Mouse (Mus musculus): ENCODE results near the gene Pum2. TPM values are rescaled to one million over a fixed set of nuclear protein-coding genes. Genes with fewer than 3 reads are reported as not detected.
"Not testable (repeated sequence)": the region's sequence is repeated elsewhere in the genome, so short reads cannot be mapped to it uniquely, and the experiment has no call there.

The Pum2 gene
- polyA plus RNA-seq (2015; fragmentation: Nextera tagmentation; extraction: Ambion mirVana): 47.9 and 49.1 TPM in 2 replicates

DNA sequence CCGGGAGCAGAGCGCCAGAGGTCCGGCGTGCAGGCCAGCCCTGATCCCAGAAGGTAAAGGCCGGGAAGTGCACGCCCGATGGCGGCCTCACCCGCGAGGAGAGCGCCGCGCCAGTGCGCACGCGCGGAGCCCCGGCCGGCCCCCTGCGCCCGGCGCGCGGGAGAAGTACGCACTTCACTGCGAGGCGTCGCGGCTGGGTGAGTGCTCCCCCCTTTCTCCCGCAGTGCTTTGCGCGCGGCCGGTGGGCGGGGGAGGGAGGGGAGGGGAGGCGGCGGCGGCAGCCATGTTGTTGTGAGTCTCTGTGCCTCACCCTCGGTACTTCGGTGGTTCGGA lies at the start of gene Pum2:
Pum2 (plus strand) TSS at position 161 of the 333 bp plus-strand sequence.
- peak within 1 kb of the TSS; percentile 91 for H3K4me3 ChIP-seq (replicated peaks)

DNA sequence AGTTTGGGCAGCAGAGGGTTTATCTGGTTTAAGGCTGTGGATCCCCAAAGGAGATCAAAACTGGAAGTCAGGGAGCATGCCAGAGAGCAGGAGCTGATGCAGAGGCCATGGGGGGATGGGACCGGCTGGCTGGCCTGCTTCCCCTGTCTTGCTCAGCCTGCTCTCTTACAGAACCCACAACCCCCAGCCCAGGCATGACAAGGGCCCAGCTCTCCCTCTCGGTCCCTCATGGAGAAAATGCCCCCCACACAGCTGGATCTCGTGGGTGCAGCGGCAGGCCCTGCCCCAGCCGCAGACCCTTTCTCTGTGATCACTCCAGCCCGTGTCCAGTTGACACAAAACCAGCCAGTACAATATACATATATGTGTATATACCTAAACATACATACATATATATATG lies 44.4 kb upstream of the Pum2 start:
- H3K4me2 ChIP-seq: no peak overlapping the region
- H3K27me3 ChIP-seq: no peaks in the 10 kb centered on the region
- no peak overlapping the region for H3K9ac ChIP-seq
- H3K4me3 ChIP-seq (replicated peaks): no peak overlapping the region
- WGBS: 98% methylated on average over 6 of the region's 6 CpGs
- no peaks in the 10 kb centered on the region for H3K9me3 ChIP-seq (replicated peaks)
- H3K27ac ChIP-seq: no peak overlapping the region
- no peaks in the 10 kb centered on the region for H3K4me1 ChIP-seq
- H3K36me3 ChIP-seq: no peaks in the 10 kb centered on the region
- no peak for ATAC-seq (replicated peaks; ENCODE audit: low FRiP score)

More for the DNA sequence above, at the start of gene Pum2:
- Histone ChIP-seq H3K27ac (peak within 1 kb of the TSS; percentile 98), H3K9ac (peak within 1 kb of the TSS; percentile 99), H3K36me3 (no peaks in the 10 kb centered on the region), H3K9me3 (replicated peaks) (no peaks in the 10 kb centered on the region), H3K4me2 (peak within 1 kb of the TSS; percentile 70), H3K27me3 (no peaks in the 10 kb centered on the region), H3K4me1 (peaks cover 26% of the 10 kb centered on the region)
- ATAC-seq (replicated peaks; ENCODE audit: low FRiP score): peak; percentile 97
- 0% methylated on average over 5 of the region's 41 CpGs for WGBS

DNA sequence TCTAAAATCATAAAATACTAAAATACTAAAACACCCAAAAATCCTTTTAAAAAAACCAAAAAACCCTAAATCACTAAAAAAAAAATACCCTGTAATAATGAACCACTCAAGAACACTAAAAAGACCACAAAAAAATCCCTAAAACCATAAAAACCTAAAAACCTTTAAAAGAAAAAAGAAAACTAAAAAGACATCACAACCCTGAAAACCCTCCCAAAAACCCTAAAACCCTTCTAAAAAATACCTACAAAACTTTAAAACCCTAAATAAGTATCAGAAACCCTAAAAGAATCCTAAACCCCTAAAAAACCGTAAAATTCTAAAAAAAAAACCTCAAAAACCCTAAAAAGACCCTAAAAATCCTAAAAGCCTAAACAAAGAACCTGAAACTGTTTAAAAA lies 42.2 kb upstream of the Pum2 start:
- no peaks in the 10 kb centered on the region for H3K4me1 ChIP-seq
- no peaks in the 10 kb centered on the region for H3K9me3 ChIP-seq (replicated peaks)
- no peak overlapping the region for H3K9ac ChIP-seq
- WGBS: 91% methylated on average over 1 of the region's 1 CpGs
- no peak for ATAC-seq (replicated peaks; ENCODE audit: low FRiP score)
- H3K36me3 ChIP-seq: no peaks in the 10 kb centered on the region
- no peak overlapping the region for H3K4me3 ChIP-seq (replicated peaks)
- H3K4me2 ChIP-seq: no peak overlapping the region
- no peaks in the 10 kb centered on the region for H3K27me3 ChIP-seq
- H3K27ac ChIP-seq: no peak overlapping the region

DNA sequence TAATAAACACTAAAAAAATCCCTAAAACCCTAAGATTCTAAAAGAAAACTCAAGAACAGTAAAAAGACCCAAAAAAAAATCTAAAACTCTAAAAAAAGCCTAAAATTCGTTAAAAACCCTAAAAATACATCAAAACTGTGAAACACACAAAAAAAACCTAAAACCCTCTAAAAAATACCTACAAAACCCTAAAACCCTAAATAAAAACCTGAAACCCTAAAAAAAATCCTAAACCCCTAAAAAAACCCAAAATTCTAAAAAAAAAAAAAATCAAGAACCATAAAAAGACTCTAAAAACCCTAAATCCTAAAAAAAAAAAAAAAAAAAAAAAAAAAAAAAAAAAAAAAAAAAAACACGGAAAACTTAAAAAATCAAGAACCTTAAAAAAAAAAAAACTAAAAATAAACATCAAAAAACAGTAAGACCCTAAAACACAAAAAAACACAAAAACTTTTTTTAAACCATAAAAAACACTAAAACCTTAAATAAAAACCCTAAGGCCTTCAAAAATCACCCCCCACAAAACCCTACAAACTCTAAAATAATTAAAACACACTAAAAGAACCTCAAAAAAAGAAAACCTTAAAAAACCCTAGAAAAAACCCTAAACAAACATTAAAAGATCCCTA lies 41.1 kb upstream of the Pum2 start:
- Histone ChIP-seq H3K27ac (no peak overlapping the region), H3K27me3 (no peaks in the 10 kb centered on the region), H3K4me1 (no peaks in the 10 kb centered on the region), H3K9me3 (replicated peaks) (no peaks in the 10 kb centered on the region), H3K9ac (no peak overlapping the region), H3K4me2 (no peak overlapping the region), H3K36me3 (no peaks in the 10 kb centered on the region), H3K4me3 (replicated peaks) (no peak overlapping the region)
- ATAC-seq (replicated peaks; ENCODE audit: low FRiP score): no peak
- 83% methylated on average over 2 of the region's 2 CpGs for WGBS

DNA sequence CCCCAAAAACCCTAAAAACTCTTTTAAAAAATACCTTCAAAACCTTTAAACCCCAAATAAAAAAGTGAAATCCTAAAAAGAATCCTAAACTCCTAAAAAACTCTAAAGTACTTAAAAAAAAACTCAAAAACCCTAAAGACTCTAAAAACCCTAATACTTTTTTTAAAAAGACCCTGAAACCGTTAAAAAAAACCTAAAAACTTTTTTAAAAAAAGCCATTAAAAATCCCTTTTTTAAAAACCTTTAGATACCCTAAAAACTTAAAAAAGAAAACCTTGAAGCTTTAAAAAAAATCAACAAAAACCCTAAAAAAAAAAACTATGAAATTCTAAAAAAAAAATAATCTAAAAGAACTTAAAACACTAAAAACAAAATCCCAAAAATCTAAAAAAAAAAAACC lies 39.6 kb upstream of the Pum2 start:
- H3K36me3 ChIP-seq: no peaks in the 10 kb centered on the region
- no peaks in the 10 kb centered on the region for H3K27me3 ChIP-seq
- H3K4me1 ChIP-seq: no peaks in the 10 kb centered on the region
- no peak overlapping the region for H3K27ac ChIP-seq
- ATAC-seq (replicated peaks; ENCODE audit: low FRiP score): no peak
- no peak overlapping the region for H3K9ac ChIP-seq
- 97% methylated on average over 1 of the region's 1 CpGs for WGBS
- H3K9me3 ChIP-seq (replicated peaks): no peaks in the 10 kb centered on the region
- no peak overlapping the region for H3K4me3 ChIP-seq (replicated peaks)
- no peak overlapping the region for H3K4me2 ChIP-seq

DNA sequence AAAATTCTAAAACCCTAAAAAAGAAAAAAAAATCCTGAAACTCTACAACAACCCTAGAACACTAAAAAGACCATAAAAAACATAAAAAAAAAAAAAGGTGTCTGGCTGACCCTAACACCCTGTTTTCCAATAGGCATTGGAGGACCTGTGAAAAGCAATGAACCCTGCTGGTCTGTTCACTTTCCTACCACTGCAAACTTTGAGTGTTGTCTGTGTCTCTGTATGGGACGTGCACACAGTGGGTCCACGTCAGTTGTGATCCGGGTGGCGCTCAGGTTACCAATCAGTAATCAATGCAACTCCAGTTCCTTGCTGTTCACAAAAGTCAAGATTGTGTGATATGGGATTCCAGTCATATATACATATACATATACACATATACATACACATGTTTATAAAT lies 38.4 kb upstream of the Pum2 start:
- no peak overlapping the region for H3K9ac ChIP-seq
- no peaks in the 10 kb centered on the region for H3K36me3 ChIP-seq
- ATAC-seq (replicated peaks; ENCODE audit: low FRiP score): no peak
- no peaks in the 10 kb centered on the region for H3K27me3 ChIP-seq
- H3K27ac ChIP-seq: no peak overlapping the region
- H3K9me3 ChIP-seq (replicated peaks): no peaks in the 10 kb centered on the region
- WGBS: 98% methylated on average over 4 of the region's 4 CpGs
- H3K4me3 ChIP-seq (replicated peaks): no peak overlapping the region
- H3K4me2 ChIP-seq: no peak overlapping the region
- H3K4me1 ChIP-seq: 0 out of 2 replicates have a peak, but pooled peaks cover 5% of the 10 kb centered on the region

DNA sequence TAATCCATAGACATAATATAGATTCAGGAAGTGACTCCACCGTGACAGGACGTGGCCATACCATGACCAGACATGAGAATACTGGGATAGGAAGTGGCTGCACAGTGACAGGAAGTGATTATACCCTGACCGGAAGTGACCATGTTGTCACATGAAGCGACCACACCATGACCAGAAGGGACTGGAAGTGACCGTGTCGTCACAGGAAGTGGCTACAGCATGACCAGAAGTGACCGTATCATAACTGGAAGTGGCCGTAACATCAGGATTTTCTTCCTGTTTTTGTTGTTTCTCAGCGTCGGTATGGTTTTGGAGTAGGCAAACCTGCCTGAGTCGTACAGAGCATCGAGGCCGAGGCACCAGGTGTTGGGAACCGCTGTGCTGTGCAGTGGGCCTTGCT lies 37.0 kb upstream of the Pum2 start:
- 91% methylated on average over 14 of the region's 14 CpGs for WGBS
- H3K27me3 ChIP-seq: no peaks in the 10 kb centered on the region
- H3K9me3 ChIP-seq (replicated peaks): no peaks in the 10 kb centered on the region
- 0 out of 2 replicates have a peak, but pooled peaks cover 5% of the 10 kb centered on the region for H3K4me1 ChIP-seq
- no peak for ATAC-seq (replicated peaks; ENCODE audit: low FRiP score)
- no peak overlapping the region for H3K4me2 ChIP-seq
- no peaks in the 10 kb centered on the region for H3K36me3 ChIP-seq
- H3K4me3 ChIP-seq (replicated peaks): no peak overlapping the region
- H3K27ac ChIP-seq: no peak overlapping the region
- H3K9ac ChIP-seq: no peak overlapping the region

DNA sequence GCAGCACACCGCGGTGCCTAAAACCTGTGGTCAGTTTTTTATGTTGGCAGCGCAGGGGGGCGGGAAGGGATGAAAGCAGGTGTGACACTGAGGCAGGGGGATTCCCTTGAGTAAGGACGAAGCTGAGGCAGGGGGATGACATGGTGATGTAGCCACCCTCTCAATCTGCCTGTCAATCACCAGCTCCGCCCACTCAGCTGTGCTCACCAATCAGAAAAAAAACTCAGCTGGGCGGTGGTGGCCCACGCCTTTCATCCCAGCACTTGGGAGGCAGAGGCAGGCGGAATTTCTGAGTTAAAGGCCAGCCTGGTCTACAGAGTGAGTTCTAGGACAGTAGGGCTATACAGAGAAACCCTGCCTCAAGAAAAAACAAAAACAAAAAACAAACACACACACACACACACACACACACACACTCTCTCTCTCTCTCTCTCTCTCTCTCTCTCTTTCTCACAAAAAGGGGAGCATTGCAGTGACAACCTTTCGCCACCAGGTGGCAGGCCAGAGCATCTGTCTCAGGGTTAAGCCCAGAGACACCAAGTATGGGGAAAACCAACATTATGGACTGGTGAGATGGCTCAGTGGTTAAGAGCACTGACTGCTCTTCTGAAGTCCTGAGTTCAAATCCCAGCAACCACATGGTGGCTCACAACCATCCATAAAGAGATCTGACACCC lies 35.4 kb upstream of the Pum2 start:
- not testable (repeated sequence) for H3K9ac ChIP-seq; H3K27ac ChIP-seq; ATAC-seq (replicated peaks; ENCODE audit: low FRiP score); H3K4me2 ChIP-seq; H3K9me3 ChIP-seq (replicated peaks); H3K4me1 ChIP-seq; H3K36me3 ChIP-seq; H3K27me3 ChIP-seq; H3K4me3 ChIP-seq (replicated peaks)
- WGBS: 74% methylated on average over 10 of the region's 10 CpGs

DNA sequence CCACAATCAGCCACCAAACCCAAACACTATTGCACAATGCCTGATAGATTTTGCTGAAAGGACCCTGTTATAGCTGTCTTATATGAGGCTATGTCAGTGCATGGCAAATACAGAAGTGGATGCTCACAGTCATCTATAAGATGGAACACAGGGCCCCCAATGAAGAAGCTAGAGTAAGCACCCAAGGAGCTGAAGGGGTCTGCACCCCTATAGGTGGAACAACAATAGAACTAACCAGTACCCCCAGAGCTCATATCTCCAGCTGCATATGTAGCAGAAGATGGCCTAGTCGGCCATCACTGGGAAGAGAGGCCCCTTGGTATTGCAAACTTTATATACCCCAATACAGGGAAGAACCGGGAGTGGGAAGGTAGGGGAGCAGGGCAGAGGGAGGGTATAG lies 33.7 kb upstream of the Pum2 start:
- H3K36me3 ChIP-seq; H3K27ac ChIP-seq; H3K4me1 ChIP-seq; H3K27me3 ChIP-seq; ATAC-seq (replicated peaks; ENCODE audit: low FRiP score); H3K9me3 ChIP-seq (replicated peaks): not testable (repeated sequence)
- peak overlapping the region; percentile 93 for H3K4me3 ChIP-seq (replicated peaks)
- WGBS: 5% methylated on average over 2 of the region's 2 CpGs
- peak overlapping the region; percentile 69 for H3K4me2 ChIP-seq
- H3K9ac ChIP-seq: peak overlapping the region; percentile 33; the same call in 1 of the 2 replicates

DNA sequence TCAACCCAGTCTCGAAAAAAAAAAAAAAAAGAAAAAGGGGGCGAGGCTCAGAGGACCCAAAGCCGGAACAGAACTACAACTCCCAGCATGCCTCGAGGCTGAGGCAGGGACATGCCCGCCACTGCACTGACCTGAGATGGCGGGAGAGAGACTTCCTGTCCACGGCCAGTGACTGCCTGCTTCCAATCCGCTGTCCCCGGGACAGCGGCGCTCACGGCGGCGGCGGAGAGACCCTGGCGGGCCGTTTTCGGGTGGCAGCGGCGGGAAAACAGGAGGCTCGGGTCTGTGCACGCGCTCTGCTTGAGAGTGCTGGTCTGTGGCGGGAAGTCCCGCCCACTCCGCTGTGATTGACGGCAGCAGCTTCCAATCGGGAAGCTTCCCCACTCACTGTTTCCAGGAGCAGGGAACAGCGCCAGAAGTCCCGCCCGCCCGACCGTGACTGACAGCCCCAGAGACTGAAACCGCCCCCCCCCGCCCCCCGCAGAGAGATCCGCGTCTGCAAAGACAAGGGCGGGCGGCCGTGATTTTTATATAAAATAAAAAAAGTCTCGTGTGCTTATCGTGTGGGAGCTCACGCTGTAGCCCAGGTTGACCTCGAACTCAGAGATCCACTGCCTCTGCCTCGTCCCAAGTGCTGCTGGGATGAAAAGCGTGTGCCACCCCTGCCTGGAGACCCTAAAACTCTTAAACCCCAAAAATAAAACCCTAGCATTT lies 33.1 kb upstream of the Pum2 start:
- peak overlapping the region; percentile 93 for H3K4me3 ChIP-seq (replicated peaks)
- H3K27me3 ChIP-seq: no peaks in the 10 kb centered on the region
- H3K4me2 ChIP-seq: peak overlapping the region; percentile 69
- H3K27ac ChIP-seq: peak overlapping the region; percentile 99
- H3K36me3 ChIP-seq: no peaks in the 10 kb centered on the region
- peak; percentile 98 for ATAC-seq (replicated peaks; ENCODE audit: low FRiP score)
- under 1% methylated on average over 47 of the region's 47 CpGs for WGBS
- peak overlapping the region; percentile 96 for H3K9ac ChIP-seq
- H3K4me1 ChIP-seq: 0 out of 2 replicates have a peak, but pooled peaks cover 5% of the 10 kb centered on the region
- H3K9me3 ChIP-seq (replicated peaks): no peaks in the 10 kb centered on the region

DNA sequence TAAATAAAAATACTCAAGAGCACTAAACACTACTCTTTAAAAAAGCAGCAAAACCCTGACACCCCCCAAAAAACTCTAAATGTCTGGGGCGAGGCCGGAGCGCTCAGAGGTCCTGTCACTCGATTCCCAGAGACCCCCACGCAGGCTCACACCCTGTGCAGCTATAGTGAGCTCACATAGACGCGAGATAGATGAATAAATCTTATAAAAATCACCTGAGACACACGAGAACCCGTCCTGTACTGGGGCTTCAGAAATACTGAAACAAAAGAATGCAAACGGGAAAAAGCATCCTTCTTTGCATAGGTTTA lies 32.6 kb upstream of the Pum2 start:
- Histone ChIP-seq H3K36me3 (no peaks in the 10 kb centered on the region), H3K27me3 (no peaks in the 10 kb centered on the region), H3K4me1 (0 out of 2 replicates have a peak, but pooled peaks cover 5% of the 10 kb centered on the region), H3K27ac (no peak overlapping the region), H3K9me3 (replicated peaks) (no peaks in the 10 kb centered on the region), H3K9ac (peak overlapping the region; percentile 96), H3K4me2 (peak overlapping the region; percentile 69), H3K4me3 (replicated peaks) (peak overlapping the region; percentile 93)
- peak; percentile 33; the same call in 1 of the 2 replicates for ATAC-seq (replicated peaks; ENCODE audit: low FRiP score)
- WGBS: 3% methylated on average over 10 of the region's 10 CpGs

DNA sequence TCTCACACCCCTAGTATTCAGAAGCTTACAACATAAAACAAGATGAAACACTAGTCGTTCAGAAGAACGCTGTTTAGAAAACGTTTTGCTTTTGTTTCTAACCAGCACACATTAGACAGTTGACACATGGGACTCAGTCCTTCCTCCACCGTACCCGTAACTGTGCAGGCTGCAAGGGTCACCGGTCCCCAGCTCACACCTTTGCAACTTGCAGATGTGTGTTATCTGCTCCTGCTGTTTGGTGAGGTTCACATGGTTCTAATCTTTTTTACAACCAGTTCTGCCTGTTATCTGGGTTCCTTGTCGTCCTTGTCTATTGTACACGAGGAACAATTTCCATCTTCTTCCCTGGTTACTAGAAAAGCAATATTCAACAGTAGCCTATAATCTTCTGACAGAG lies 25.7 kb upstream of the Pum2 start:
- not testable (repeated sequence) for H3K36me3 ChIP-seq; H3K9ac ChIP-seq; H3K27me3 ChIP-seq; ATAC-seq (replicated peaks; ENCODE audit: low FRiP score); H3K4me3 ChIP-seq (replicated peaks); H3K9me3 ChIP-seq (replicated peaks); H3K4me2 ChIP-seq; H3K27ac ChIP-seq; H3K4me1 ChIP-seq
- WGBS: 53% methylated on average over 8 of the region's 8 CpGs

All from kidney, embryonic 15.5 days (tissue).